Mouse (Mus musculus): ENCODE measurements around the gene Bcr. TPM values are rescaled to one million over a fixed set of nuclear protein-coding genes. Genes with fewer than 3 reads are reported as not detected.

The Bcr gene
- polyA plus RNA-seq, 1 experiment from 2014 or later, result 11.5 TPM

DNA sequence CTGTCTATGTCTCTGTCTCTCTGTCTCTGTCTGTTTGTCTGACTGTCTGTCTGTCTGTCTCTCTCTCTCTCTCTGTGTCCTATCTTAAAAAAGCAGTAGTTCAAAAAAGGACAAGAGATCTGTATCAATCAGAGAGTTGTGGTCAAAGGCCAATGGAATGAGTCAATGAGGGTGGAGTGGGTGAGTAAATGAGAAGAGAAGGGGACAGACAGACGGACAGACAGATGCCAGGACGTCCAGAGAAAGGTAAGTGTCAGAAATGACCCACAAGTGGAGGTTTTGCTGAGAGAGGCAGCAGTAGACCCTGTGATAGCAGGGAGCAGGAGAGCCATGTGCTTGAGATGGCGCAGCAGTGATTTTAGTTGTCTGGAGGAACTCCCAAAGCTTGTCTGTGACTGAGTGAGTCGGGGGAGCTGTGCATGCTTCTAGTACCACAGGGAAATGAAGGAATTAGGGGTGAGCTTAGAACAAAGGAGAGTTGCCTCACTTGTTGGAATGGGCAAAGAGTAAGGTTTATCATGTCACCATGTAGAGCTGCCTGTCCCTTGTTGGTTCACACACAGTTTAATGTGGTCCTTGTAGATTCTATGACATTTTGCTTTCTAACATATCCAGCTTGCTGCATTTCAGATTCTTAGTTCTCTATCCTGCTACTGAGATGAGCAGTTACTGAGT, 161.7 kb downstream of the Bcr start:
- no peak overlapping the region for H3K4me3 ChIP-seq (ENCODE audit: low read length)
- no peaks in the 10 kb centered on the region; the same call in none of the 2 replicates for H3K4me1 ChIP-seq (ENCODE audit: control insufficient read depth, insufficient read depth, low read depth, low read length)
- H3K9ac ChIP-seq (ENCODE audit: low read depth, low read length), result no peak overlapping the region
- H3K27me3 ChIP-seq (replicated peaks; ENCODE audit: control insufficient read depth, insufficient read depth, low read length), result no peaks in the 10 kb centered on the region
- H3K36me3 ChIP-seq (ENCODE audit: control insufficient read depth, insufficient read depth, low read length), result no peaks in the 10 kb centered on the region
- no peak for ATAC-seq
- no peaks in the 10 kb centered on the region for H3K9me3 ChIP-seq (ENCODE audit: control insufficient read depth, low read length)
- H3K4me2 ChIP-seq (ENCODE audit: low read length), result no peak overlapping the region
- no peak overlapping the region for H3K27ac ChIP-seq (ENCODE audit: low read depth, low read length)
- WGBS, result 77% methylated on average over 4 of the region's 4 CpGs

- Histone ChIP-seq H3K36me3 (ENCODE audit: control insufficient read depth, insufficient read depth, low read length) (no peaks in the 10 kb centered on the region), H3K4me3 (ENCODE audit: low read length) (no peak overlapping the region), H3K9ac (ENCODE audit: low read depth, low read length) (no peak overlapping the region), H3K27ac (ENCODE audit: low read depth, low read length) (no peak overlapping the region), H3K4me2 (ENCODE audit: low read length) (no peak overlapping the region), H3K4me1 (ENCODE audit: control insufficient read depth, insufficient read depth, low read depth, low read length) (no peaks in the 10 kb centered on the region; the same call in none of the 2 replicates), H3K27me3 (replicated peaks; ENCODE audit: control insufficient read depth, insufficient read depth, low read length) (no peaks in the 10 kb centered on the region), H3K9me3 (ENCODE audit: control insufficient read depth, low read length) (no peaks in the 10 kb centered on the region)
- 78% methylated on average over 5 of the region's 5 CpGs for WGBS
- ATAC-seq, result no peak
Observed at GRCm38 (mm10) chr10:75222611-75222998, 162.2 kb downstream of the Bcr start.

GRCm38 (mm10) chr10:75224154-75224553, 163.8 kb downstream of the Bcr start:
- Histone ChIP-seq H3K4me3 (ENCODE audit: low read length) (no peak overlapping the region), H3K4me1 (ENCODE audit: control insufficient read depth, insufficient read depth, low read depth, low read length) (no peaks in the 10 kb centered on the region; the same call in none of the 2 replicates), H3K36me3 (ENCODE audit: control insufficient read depth, insufficient read depth, low read length) (no peaks in the 10 kb centered on the region), H3K27ac (ENCODE audit: low read depth, low read length) (no peak overlapping the region), H3K4me2 (ENCODE audit: low read length) (no peak overlapping the region), H3K9me3 (ENCODE audit: control insufficient read depth, low read length) (no peaks in the 10 kb centered on the region), H3K27me3 (replicated peaks; ENCODE audit: control insufficient read depth, insufficient read depth, low read length) (no peaks in the 10 kb centered on the region), H3K9ac (ENCODE audit: low read depth, low read length) (no peak overlapping the region)
- WGBS, result 63% methylated on average over 3 of the region's 3 CpGs
- ATAC-seq, result no peak

DNA sequence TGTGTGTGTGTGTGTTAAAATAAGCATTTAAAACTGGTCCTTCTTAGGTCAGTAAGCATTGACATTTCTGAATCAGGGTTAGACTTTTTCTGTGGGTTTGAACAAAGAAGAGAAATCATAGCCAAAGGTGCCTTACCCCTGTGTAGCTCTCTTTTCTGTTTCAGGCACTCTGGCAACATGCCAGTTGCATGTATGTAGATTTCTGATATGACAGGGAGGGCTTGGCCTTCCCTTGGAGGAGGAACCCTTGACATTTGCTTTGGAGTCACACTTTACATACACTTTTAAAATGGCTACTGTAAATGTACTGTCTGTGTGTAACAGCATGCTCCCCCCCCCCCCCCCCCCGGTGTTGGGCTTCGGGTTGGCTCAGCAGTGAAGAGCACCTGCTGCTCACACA, 164.2 kb downstream of the Bcr start:
- H3K9ac ChIP-seq (ENCODE audit: low read depth, low read length), result no peak overlapping the region
- WGBS, result 10% methylated on average over 2 of the region's 2 CpGs
- H3K4me1 ChIP-seq (ENCODE audit: control insufficient read depth, insufficient read depth, low read depth, low read length), result no peaks in the 10 kb centered on the region; the same call in none of the 2 replicates
- no peaks in the 10 kb centered on the region for H3K36me3 ChIP-seq (ENCODE audit: control insufficient read depth, insufficient read depth, low read length)
- H3K4me3 ChIP-seq (ENCODE audit: low read length), result no peak overlapping the region
- no peak overlapping the region for H3K4me2 ChIP-seq (ENCODE audit: low read length)
- H3K27me3 ChIP-seq (replicated peaks; ENCODE audit: control insufficient read depth, insufficient read depth, low read length), result no peaks in the 10 kb centered on the region
- H3K9me3 ChIP-seq (ENCODE audit: control insufficient read depth, low read length), result no peaks in the 10 kb centered on the region
- no peak overlapping the region for H3K27ac ChIP-seq (ENCODE audit: low read depth, low read length)
- no peak for ATAC-seq

- Histone ChIP-seq H3K4me1 (ENCODE audit: control insufficient read depth, insufficient read depth, low read depth, low read length) (peaks cover 2% of the 10 kb centered on the region; the same call in 1 of the 2 replicates), H3K4me3 (ENCODE audit: low read length) (no peak overlapping the region), H3K27me3 (replicated peaks; ENCODE audit: control insufficient read depth, insufficient read depth, low read length) (no peaks in the 10 kb centered on the region), H3K36me3 (ENCODE audit: control insufficient read depth, insufficient read depth, low read length) (peaks cover 3% of the 10 kb centered on the region; the same call in 1 of the 2 replicates), H3K9me3 (ENCODE audit: control insufficient read depth, low read length) (no peaks in the 10 kb centered on the region), H3K9ac (ENCODE audit: low read depth, low read length) (no peak overlapping the region), H3K27ac (ENCODE audit: low read depth, low read length) (no peak overlapping the region), H3K4me2 (ENCODE audit: low read length) (no peak overlapping the region)
- 88% methylated on average over 3 of the region's 3 CpGs for WGBS
- no peak for ATAC-seq
Observed at GRCm38 (mm10) chr10:75227381-75227780, 167.0 kb downstream of the Bcr start.

GRCm38 (mm10) chr10:75230572-75230971, 170.2 kb downstream of the Bcr start:
- 0 out of 2 replicates have a peak, but pooled peaks cover 2% of the 10 kb centered on the region for H3K4me1 ChIP-seq (ENCODE audit: control insufficient read depth, insufficient read depth, low read depth, low read length)
- H3K4me2 ChIP-seq (ENCODE audit: low read length), result no peak overlapping the region
- no peak overlapping the region for H3K9ac ChIP-seq (ENCODE audit: low read depth, low read length)
- peaks cover 3% of the 10 kb centered on the region; the same call in 1 of the 2 replicates for H3K36me3 ChIP-seq (ENCODE audit: control insufficient read depth, insufficient read depth, low read length)
- H3K4me3 ChIP-seq (ENCODE audit: low read length), result no peak overlapping the region
- WGBS, result 76% methylated on average over 4 of the region's 4 CpGs
- no peak for ATAC-seq
- H3K27ac ChIP-seq (ENCODE audit: low read depth, low read length), result no peak overlapping the region
- H3K27me3 ChIP-seq (replicated peaks; ENCODE audit: control insufficient read depth, insufficient read depth, low read length), result no peaks in the 10 kb centered on the region
- no peaks in the 10 kb centered on the region for H3K9me3 ChIP-seq (ENCODE audit: control insufficient read depth, low read length)

GRCm38 (mm10) chr10:75231876-75232275, 171.5 kb downstream of the Bcr start:
- WGBS, result 50% methylated on average over 1 of the region's 1 CpGs
- Histone ChIP-seq H3K9ac (ENCODE audit: low read depth, low read length) (no peak overlapping the region), H3K9me3 (ENCODE audit: control insufficient read depth, low read length) (no peaks in the 10 kb centered on the region), H3K4me3 (ENCODE audit: low read length) (no peak overlapping the region), H3K4me2 (ENCODE audit: low read length) (no peak overlapping the region), H3K4me1 (ENCODE audit: control insufficient read depth, insufficient read depth, low read depth, low read length) (0 out of 2 replicates have a peak, but pooled peaks cover 2% of the 10 kb centered on the region), H3K27me3 (replicated peaks; ENCODE audit: control insufficient read depth, insufficient read depth, low read length) (no peaks in the 10 kb centered on the region), H3K27ac (ENCODE audit: low read depth, low read length) (no peak overlapping the region), H3K36me3 (ENCODE audit: control insufficient read depth, insufficient read depth, low read length) (peaks cover 3% of the 10 kb centered on the region; the same call in 1 of the 2 replicates)
- ATAC-seq, result no peak

- H3K4me2 ChIP-seq (ENCODE audit: low read length), result no peak overlapping the region
- 0 out of 2 replicates have a peak, but pooled peaks cover 2% of the 10 kb centered on the region for H3K4me1 ChIP-seq (ENCODE audit: control insufficient read depth, insufficient read depth, low read depth, low read length)
- no peak overlapping the region for H3K4me3 ChIP-seq (ENCODE audit: low read length)
- H3K36me3 ChIP-seq (ENCODE audit: control insufficient read depth, insufficient read depth, low read length), result peaks cover 3% of the 10 kb centered on the region; the same call in 1 of the 2 replicates
- WGBS, result 100% methylated on average over 4 of the region's 4 CpGs
- no peaks in the 10 kb centered on the region for H3K27me3 ChIP-seq (replicated peaks; ENCODE audit: control insufficient read depth, insufficient read depth, low read length)
- H3K27ac ChIP-seq (ENCODE audit: low read depth, low read length), result no peak overlapping the region
- H3K9ac ChIP-seq (ENCODE audit: low read depth, low read length), result no peak overlapping the region
- H3K9me3 ChIP-seq (ENCODE audit: control insufficient read depth, low read length), result no peaks in the 10 kb centered on the region
- ATAC-seq, result no peak
Observed at GRCm38 (mm10) chr10:75232612-75233155, 172.3 kb downstream of the Bcr start.

GRCm38 (mm10) chr10:75233489-75233888, 173.1 kb downstream of the Bcr start:
- no peak for ATAC-seq

More at GRCm38 (mm10) chr10:75233489-75233888, 173.1 kb downstream of the Bcr start:
- Histone ChIP-seq H3K4me1 (ENCODE audit: control insufficient read depth, insufficient read depth, low read depth, low read length) (0 out of 2 replicates have a peak, but pooled peaks cover 2% of the 10 kb centered on the region), H3K36me3 (ENCODE audit: control insufficient read depth, insufficient read depth, low read length) (peaks cover 7% of the 10 kb centered on the region; the same call in 1 of the 2 replicates), H3K9me3 (ENCODE audit: control insufficient read depth, low read length) (no peaks in the 10 kb centered on the region), H3K4me3 (ENCODE audit: low read length) (no peak overlapping the region), H3K27me3 (replicated peaks; ENCODE audit: control insufficient read depth, insufficient read depth, low read length) (no peaks in the 10 kb centered on the region), H3K27ac (ENCODE audit: low read depth, low read length) (no peak overlapping the region), H3K4me2 (ENCODE audit: low read length) (no peak overlapping the region), H3K9ac (ENCODE audit: low read depth, low read length) (no peak overlapping the region)
- WGBS, result 76% methylated on average over 2 of the region's 2 CpGs
